Mouse (Mus musculus): ENCODE data around the gene Cops6. TPM values are rescaled to one million over a fixed set of nuclear protein-coding genes. Genes with fewer than 3 reads are reported as not detected.

Gene Cops6
- 251 and 257 TPM in 2 replicates for polyA plus RNA-seq (2014; fragmentation: Nextera tagmentation; extraction: Ambion mirVana)

GRCm38 (mm10) chr5:138160842-138161665 is at the start of gene Cops6:
Gene Cops6 (plus strand): TSS chr5:138161071.
- Histone ChIP-seq H3K4me1 (replicated peaks; ENCODE audit: control insufficient read depth, insufficient read depth, low read length) (peaks cover 16% of the 10 kb centered on the region), H3K4me3 (ENCODE audit: low read depth, low read length) (peak within 1 kb of the TSS; percentile 88), H3K9ac (ENCODE audit: low read depth, low read length) (peak within 1 kb of the TSS; percentile 82), H3K4me2 (peak within 1 kb of the TSS; percentile 83), H3K27me3 (replicated peaks; ENCODE audit: control insufficient read depth, insufficient read depth, low read length) (no peaks in the 10 kb centered on the region), H3K36me3 (ENCODE audit: control insufficient read depth, insufficient read depth, low read length) (peaks cover 37% of the 10 kb centered on the region), H3K9me3 (ENCODE audit: control insufficient read depth, low read length) (no peaks in the 10 kb centered on the region), H3K27ac (ENCODE audit: low read depth, low read length) (peak within 1 kb of the TSS; percentile 76)
- ATAC-seq (replicated peaks; ENCODE audit: low FRiP score) = peak; percentile 93
- under 1% methylated on average over 42 of the region's 42 CpGs for WGBS
- DNase-seq (ENCODE audit: low spot score) = peak; percentile 96

DNA sequence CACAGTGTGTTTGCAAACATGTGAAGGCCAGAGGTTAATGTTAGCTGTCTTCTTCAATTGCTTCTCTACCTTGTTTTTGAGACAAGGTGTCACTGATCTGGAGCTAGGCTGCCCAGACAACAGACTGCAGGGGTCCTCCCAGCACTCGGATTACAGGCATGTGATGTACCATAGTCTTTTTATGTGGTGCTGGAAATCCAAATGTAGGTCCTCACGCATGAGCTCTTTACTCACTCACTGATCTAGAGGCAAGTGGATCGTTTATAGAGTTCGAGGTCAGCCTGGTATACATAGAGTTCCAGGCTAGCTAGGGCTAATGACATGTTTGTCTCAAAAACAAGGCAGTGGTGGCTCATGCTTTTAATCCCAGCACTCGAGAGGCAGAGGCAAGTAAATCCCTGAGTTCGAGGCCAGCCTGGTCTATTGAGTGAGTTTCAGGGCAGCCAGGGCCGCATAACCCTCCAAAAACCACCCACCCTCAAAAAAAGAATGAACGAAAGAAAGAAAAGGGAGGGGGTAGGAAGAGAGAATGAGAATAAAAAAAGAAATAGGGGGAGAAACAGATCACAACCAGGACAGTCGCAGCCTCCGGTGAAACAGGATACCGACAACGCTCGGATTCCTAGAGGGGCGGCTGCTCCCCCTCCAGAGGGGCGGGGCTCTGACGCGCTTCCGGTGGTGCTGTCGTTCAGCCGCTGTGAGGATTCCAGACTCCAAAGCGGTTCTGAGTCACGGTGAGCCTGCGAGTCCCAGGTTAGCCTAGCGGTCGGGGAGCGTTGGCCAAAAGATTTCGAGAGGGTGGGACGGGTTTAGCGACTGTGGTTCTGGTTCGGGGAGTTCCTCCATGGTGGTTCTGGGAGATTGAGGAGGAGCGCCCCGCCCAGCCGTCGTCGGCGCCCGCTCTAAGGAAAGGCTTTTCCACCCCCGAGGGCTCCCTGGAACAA is 44.3 kb upstream of the Cops6 start, which contains the start of gene Zscan21:
Gene Zscan21, plus strand, starts transcription at position 649 of the 944 bp plus-strand sequence.
- DNase-seq (ENCODE audit: low spot score) (peak; percentile 91), ATAC-seq (replicated peaks; ENCODE audit: low FRiP score) (peak; percentile 94)
- H3K4me1 ChIP-seq (replicated peaks; ENCODE audit: control insufficient read depth, insufficient read depth, low read length) = peaks cover 11% of the 10 kb centered on the region
- H3K36me3 ChIP-seq (ENCODE audit: control insufficient read depth, insufficient read depth, low read length) = peaks cover 2% of the 10 kb centered on the region; the same call in 1 of the 2 replicates
- H3K27ac ChIP-seq (ENCODE audit: low read depth, low read length) = peak within 1 kb of the TSS; percentile 84
- peak within 1 kb of the TSS; percentile 81 for H3K4me3 ChIP-seq (ENCODE audit: low read depth, low read length)
- 7% methylated on average over 38 of the region's 38 CpGs for WGBS
- H3K4me2 ChIP-seq = peak within 1 kb of the TSS; percentile 76
- H3K9me3 ChIP-seq (ENCODE audit: control insufficient read depth, low read length) = no peaks in the 10 kb centered on the region
- no peaks in the 10 kb centered on the region for H3K27me3 ChIP-seq (replicated peaks; ENCODE audit: control insufficient read depth, insufficient read depth, low read length)
- peak within 1 kb of the TSS; percentile 76 for H3K9ac ChIP-seq (ENCODE audit: low read depth, low read length)

- no peak; the same call in 1 of the 2 replicates for ATAC-seq (replicated peaks; ENCODE audit: low FRiP score)
- Histone ChIP-seq H3K4me2 (peak overlapping the region; percentile 76), H3K9ac (ENCODE audit: low read depth, low read length) (peak overlapping the region; percentile 76), H3K27ac (ENCODE audit: low read depth, low read length) (peak overlapping the region; percentile 84), H3K4me1 (replicated peaks; ENCODE audit: control insufficient read depth, insufficient read depth, low read length) (peaks cover 11% of the 10 kb centered on the region), H3K4me3 (ENCODE audit: low read depth, low read length) (peak overlapping the region; percentile 81), H3K27me3 (replicated peaks; ENCODE audit: control insufficient read depth, insufficient read depth, low read length) (no peaks in the 10 kb centered on the region), H3K36me3 (ENCODE audit: control insufficient read depth, insufficient read depth, low read length) (peaks cover 2% of the 10 kb centered on the region; the same call in 1 of the 2 replicates), H3K9me3 (ENCODE audit: control insufficient read depth, low read length) (no peaks in the 10 kb centered on the region)
- 9% methylated on average over 16 of the region's 16 CpGs for WGBS
- DNase-seq (ENCODE audit: low spot score) = no peak
These were observed 43.5 kb upstream of the Cops6 start for GRCm38 (mm10) chr5:138117199-138118015.

DNA sequence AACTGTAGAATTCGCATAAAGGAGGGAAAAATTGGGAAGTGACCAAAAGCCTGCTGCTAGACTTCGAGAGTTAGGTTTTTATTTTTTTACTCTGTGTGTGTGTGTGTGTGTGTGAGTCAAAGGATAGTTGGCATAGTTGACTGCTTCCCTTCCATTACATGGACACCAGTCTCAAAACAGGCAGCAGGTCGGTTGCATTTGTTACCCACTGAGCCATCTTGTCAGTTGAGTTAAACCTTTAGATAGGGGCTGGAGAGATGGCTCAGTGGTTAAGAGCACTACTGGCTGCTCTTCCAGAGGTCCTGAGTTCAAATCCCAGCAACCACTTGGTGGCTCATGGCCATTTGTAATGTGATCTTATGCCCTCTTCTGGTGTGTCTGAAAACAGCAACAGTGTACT is 42.8 kb upstream of the Cops6 start:
- Histone ChIP-seq H3K27ac (ENCODE audit: low read depth, low read length) (peak overlapping the region; percentile 32), H3K4me1 (replicated peaks; ENCODE audit: control insufficient read depth, insufficient read depth, low read length) (peaks cover 11% of the 10 kb centered on the region), H3K9me3 (ENCODE audit: control insufficient read depth, low read length) (no peaks in the 10 kb centered on the region), H3K4me3 (ENCODE audit: low read depth, low read length) (peak overlapping the region; percentile 81), H3K4me2 (peak overlapping the region; percentile 76), H3K36me3 (ENCODE audit: control insufficient read depth, insufficient read depth, low read length) (peaks cover 3% of the 10 kb centered on the region; the same call in 1 of the 2 replicates), H3K27me3 (replicated peaks; ENCODE audit: control insufficient read depth, insufficient read depth, low read length) (no peaks in the 10 kb centered on the region), H3K9ac (ENCODE audit: low read depth, low read length) (peak overlapping the region; percentile 76)
- 74% methylated on average over 3 of the region's 3 CpGs for WGBS
- DNase-seq (ENCODE audit: low spot score) = no peak
- no peak for ATAC-seq (replicated peaks; ENCODE audit: low FRiP score)

- Histone ChIP-seq H3K27me3 (replicated peaks; ENCODE audit: control insufficient read depth, insufficient read depth, low read length) (no peaks in the 10 kb centered on the region), H3K4me1 (replicated peaks; ENCODE audit: control insufficient read depth, insufficient read depth, low read length) (peaks cover 9% of the 10 kb centered on the region), H3K9me3 (ENCODE audit: control insufficient read depth, low read length) (no peaks in the 10 kb centered on the region), H3K36me3 (ENCODE audit: control insufficient read depth, insufficient read depth, low read length) (peaks cover 32% of the 10 kb centered on the region), H3K4me2 (no peak overlapping the region), H3K9ac (ENCODE audit: low read depth, low read length) (no peak overlapping the region), H3K27ac (ENCODE audit: low read depth, low read length) (no peak overlapping the region), H3K4me3 (ENCODE audit: low read depth, low read length) (no peak overlapping the region)
- WGBS = 86% methylated on average over 5 of the region's 5 CpGs
- DNase-seq (ENCODE audit: low spot score) = no peak
- no peak for ATAC-seq (replicated peaks; ENCODE audit: low FRiP score)
These were observed 28.3 kb upstream of the Cops6 start for GRCm38 (mm10) chr5:138132425-138133064.

GRCm38 (mm10) chr5:138137257-138137656 is 23.6 kb upstream of the Cops6 start:
- H3K4me2 ChIP-seq = peak overlapping the region; percentile 31
- peak; percentile 86 for ATAC-seq (replicated peaks; ENCODE audit: low FRiP score)
- no peaks in the 10 kb centered on the region for H3K27me3 ChIP-seq (replicated peaks; ENCODE audit: control insufficient read depth, insufficient read depth, low read length)
- peak overlapping the region; percentile 38 for H3K27ac ChIP-seq (ENCODE audit: low read depth, low read length)
- H3K9me3 ChIP-seq (ENCODE audit: control insufficient read depth, low read length) = no peaks in the 10 kb centered on the region
- no peak overlapping the region for H3K9ac ChIP-seq (ENCODE audit: low read depth, low read length)
- H3K4me3 ChIP-seq (ENCODE audit: low read depth, low read length) = no peak overlapping the region
- no peak for DNase-seq (ENCODE audit: low spot score)
- WGBS = 46% methylated on average over 4 of the region's 4 CpGs
- peaks cover 11% of the 10 kb centered on the region for H3K4me1 ChIP-seq (replicated peaks; ENCODE audit: control insufficient read depth, insufficient read depth, low read length)
- peaks cover 22% of the 10 kb centered on the region; the same call in 1 of the 2 replicates for H3K36me3 ChIP-seq (ENCODE audit: control insufficient read depth, insufficient read depth, low read length)

GRCm38 (mm10) chr5:138137935-138138549 is 22.8 kb upstream of the Cops6 start:
- H3K27me3 ChIP-seq (replicated peaks; ENCODE audit: control insufficient read depth, insufficient read depth, low read length) = no peaks in the 10 kb centered on the region
- H3K4me2 ChIP-seq = no peak overlapping the region
- H3K4me1 ChIP-seq (replicated peaks; ENCODE audit: control insufficient read depth, insufficient read depth, low read length) = peaks cover 11% of the 10 kb centered on the region
- H3K9me3 ChIP-seq (ENCODE audit: control insufficient read depth, low read length) = no peaks in the 10 kb centered on the region
- H3K27ac ChIP-seq (ENCODE audit: low read depth, low read length) = no peak overlapping the region
- ATAC-seq (replicated peaks; ENCODE audit: low FRiP score) = peak; percentile 72
- H3K9ac ChIP-seq (ENCODE audit: low read depth, low read length) = no peak overlapping the region
- peaks cover 18% of the 10 kb centered on the region; the same call in 1 of the 2 replicates for H3K36me3 ChIP-seq (ENCODE audit: control insufficient read depth, insufficient read depth, low read length)
- no peak overlapping the region for H3K4me3 ChIP-seq (ENCODE audit: low read depth, low read length)
- 59% methylated on average over 8 of the region's 8 CpGs for WGBS
- DNase-seq (ENCODE audit: low spot score) = no peak

Measured in liver, embryonic 11.5 days (tissue).